Mouse (Mus musculus) forebrain, postnatal 0 days (tissue): ENCODE measurements around the gene Tmem177. TPM values are rescaled to one million over a fixed set of nuclear protein-coding genes. Genes with fewer than 3 reads are reported as not detected.

Experiments
- ATAC-seq: fragments of 200-750 bp; cut with Nextera tagmentation; 2 replicates; pipeline ENCODE4 v1.8.0; 2017; ENCODE audit warnings: mild to moderate bottlenecking, moderate library complexity
- DNase-seq: peaks from one replicate; pipeline ENCODE4 v3.0.0-alpha.2; 2015
- H3K27ac ChIP-seq: fragments of 300-500 bp; sonication (generic); 2 replicates; pipeline ENCODE4 v1.5.1; 2014; ENCODE audit warnings: low read depth, mild to moderate bottlenecking, antibody characterized with exemption, low read length, moderate library complexity, mixed read lengths
- H3K27me3 ChIP-seq: fragments of 300-500 bp; sonication (generic); 2 replicates; pipeline ENCODE4 v1.6.1; 2014; ENCODE audit warnings: mild to moderate bottlenecking, low read length, mixed read lengths; ENCODE audit not compliant: insufficient read depth
- H3K36me3 ChIP-seq: fragments of 300-500 bp; sonication (generic); 2 replicates; pipeline ENCODE4 v1.6.1; 2014; ENCODE audit warnings: mild to moderate bottlenecking, moderate library complexity; ENCODE audit not compliant: insufficient read depth
- H3K4me1 ChIP-seq: fragments of 300-500 bp; sonication (generic); 2 replicates; pipeline ENCODE4 v1.6.1; 2014; ENCODE audit warnings: antibody characterized with exemption; ENCODE audit not compliant: insufficient read depth
- H3K4me2 ChIP-seq: fragments of 300-500 bp; sonication (generic); 2 replicates; pipeline ENCODE4 v1.6.1; 2014; ENCODE audit warnings: low read depth, mild to moderate bottlenecking, moderate library complexity
- H3K4me3 ChIP-seq: fragments of 300-500 bp; sonication (generic); 2 replicates; pipeline ENCODE4 v1.5.1; 2014; ENCODE audit warnings: low read depth, low read length, mixed read lengths
- H3K9ac ChIP-seq: fragments of 300-500 bp; sonication (generic); 2 replicates; pipeline ENCODE4 v1.6.1; 2014; ENCODE audit warnings: mild to moderate bottlenecking
- H3K9me3 ChIP-seq: fragments of 300-500 bp; sonication (generic); 2 replicates; pipeline ENCODE4 v1.6.1; 2016; ENCODE audit warnings: low read length
- CTCF ChIP-seq: sonication (generic); IDR thresholded peaks from 2 replicates; pipeline ENCODE4 v1.5.1; 2016; ENCODE audit warnings: antibody characterized with exemption, control low read depth, low read depth
- WGBS: fragments of 180-500 bp; shearing (Covaris S2); extraction: QIAGEN DNeasy Blood & Tissue Kit; methylation state at CpG from one replicate; pipeline ENCODE4 v1.1.7; 2014; 5-methylcytosine and 5-hydroxymethylcytosine counted together
- polyA plus RNA-seq: library from polyadenylated mRNA; unstranded; fragments of >200 nt; fragmentation: Nextera tagmentation; extraction: Ambion mirVana; gene quantifications from 2 replicates; pipeline ENCODE4 v1.2.1, GENCODE M21; 2015
- total RNA-seq: library from RNA; depleted of rRNA; stranded (reverse); fragments of >200 nt; gene quantifications from 2 replicates; pipeline ENCODE4 v1.2.3, GENCODE M21; 2014

Tmem177 gene
- total and polyA plus RNA-seq, 2 experiments from 2014 or later, result 5.4 to 6.9 TPM

- no peak for ATAC-seq
- no peak for DNase-seq
- no peaks in the 10 kb centered on the region for H3K4me1 ChIP-seq
- H3K27ac ChIP-seq, result no peak overlapping the region
- H3K9me3 ChIP-seq, result no peaks in the 10 kb centered on the region
- no peak overlapping the region for H3K4me2 ChIP-seq
- no peaks in the 10 kb centered on the region for H3K36me3 ChIP-seq
- no peak overlapping the region for H3K4me3 ChIP-seq
- H3K27me3 ChIP-seq, result no peaks in the 10 kb centered on the region
- H3K9ac ChIP-seq, result no peak overlapping the region
- 32% methylated on average over 7 of the region's 7 CpGs for WGBS
- TF ChIP-seq CTCF, result no peak
Observed at GRCm38 (mm10) chr1:119936861-119937260, 23.9 kb upstream of the Tmem177 start.

DNA sequence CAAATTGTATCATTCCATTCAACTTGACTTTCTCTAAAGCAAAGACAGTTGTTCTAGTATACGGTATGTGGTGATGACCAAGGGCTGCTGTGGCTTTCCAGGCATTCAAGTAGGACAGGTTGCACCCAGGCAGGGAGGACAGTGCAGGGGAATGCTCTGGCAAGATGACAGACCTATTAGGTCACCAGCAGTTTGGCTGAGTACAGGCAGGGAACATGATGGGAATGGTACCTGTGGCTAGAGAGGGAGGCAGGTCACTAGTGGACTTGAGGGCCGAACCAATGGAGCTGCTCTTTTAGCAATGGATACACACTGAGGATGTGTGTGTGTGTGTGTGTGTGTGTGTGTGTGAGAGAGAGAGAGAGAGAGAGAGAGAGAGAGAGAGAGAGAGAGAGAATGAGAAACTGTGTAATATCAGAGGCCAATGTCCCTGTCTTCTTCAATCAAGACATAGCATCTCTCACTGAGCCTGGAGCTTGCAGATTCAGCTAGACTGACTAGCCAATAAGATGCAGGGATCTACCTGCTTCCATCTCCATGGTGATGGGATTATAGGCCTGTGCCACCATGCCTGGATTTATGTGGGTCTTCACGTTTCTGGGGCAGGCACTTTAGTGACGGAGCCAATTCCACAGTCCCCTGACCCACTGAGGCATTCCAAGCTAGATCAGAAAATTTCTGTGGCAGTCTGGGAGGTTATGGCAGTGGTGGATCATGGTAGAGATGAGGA, 18.6 kb upstream of the Tmem177 start:
- ATAC-seq, result peak; percentile 50; the same call in 1 of the 2 replicates
- TF ChIP-seq CTCF, result no peak

GRCm38 (mm10) chr1:119929715-119930114, 16.7 kb upstream of the Tmem177 start:
- Histone ChIP-seq H3K4me2 (no peak overlapping the region), H3K27me3 (no peaks in the 10 kb centered on the region), H3K4me1 (no peaks in the 10 kb centered on the region), H3K4me3 (no peak overlapping the region), H3K27ac (no peak overlapping the region), H3K36me3 (no peaks in the 10 kb centered on the region), H3K9me3 (no peaks in the 10 kb centered on the region), H3K9ac (no peak overlapping the region)
- WGBS, result 53% methylated on average over 1 of the region's 1 CpGs
- DNase-seq, result peak; percentile 83
- TF ChIP-seq CTCF, result peak; percentile 88
- ATAC-seq, result peak; percentile 66; the same call in 1 of the 2 replicates

More for the DNA sequence above, 18.6 kb upstream of the Tmem177 start:
- Histone ChIP-seq H3K4me1 (no peaks in the 10 kb centered on the region), H3K4me2 (no peak overlapping the region), H3K9ac (no peak overlapping the region), H3K27ac (no peak overlapping the region), H3K36me3 (no peaks in the 10 kb centered on the region), H3K4me3 (no peak overlapping the region), H3K27me3 (no peaks in the 10 kb centered on the region), H3K9me3 (no peaks in the 10 kb centered on the region)
- 71% methylated on average over 4 of the region's 4 CpGs for WGBS
- DNase-seq, result no peak

DNA sequence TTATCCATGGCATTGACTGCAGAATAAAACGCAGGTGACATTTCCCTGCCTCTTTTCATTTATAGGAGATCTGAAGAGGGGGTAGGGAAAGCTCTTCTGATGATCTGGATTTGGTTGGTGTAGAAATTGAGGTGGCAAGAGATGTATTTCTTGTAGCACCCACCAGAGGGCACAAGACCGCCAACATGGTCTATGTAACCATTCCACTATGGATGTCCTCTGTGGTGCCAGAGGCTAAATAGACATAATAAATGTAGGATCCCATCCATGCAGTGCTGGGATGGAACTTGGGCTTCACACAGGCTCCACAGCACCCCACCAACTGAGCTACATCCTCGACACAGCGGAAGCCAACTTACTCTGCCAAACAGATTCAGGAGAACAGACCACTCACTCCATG, 6.3 kb upstream of the Tmem177 start:
- H3K4me2 ChIP-seq, result no peak overlapping the region
- H3K4me1 ChIP-seq, result no peaks in the 10 kb centered on the region
- peak; percentile 51 for TF ChIP-seq CTCF
- DNase-seq (no peak), ATAC-seq (no peak)
- H3K27me3 ChIP-seq, result no peaks in the 10 kb centered on the region
- 57% methylated on average over 4 of the region's 4 CpGs for WGBS
- no peaks in the 10 kb centered on the region for H3K9me3 ChIP-seq
- H3K4me3 ChIP-seq, result no peak overlapping the region
- no peaks in the 10 kb centered on the region for H3K36me3 ChIP-seq
- no peak overlapping the region for H3K27ac ChIP-seq
- no peak overlapping the region for H3K9ac ChIP-seq

- Histone ChIP-seq H3K27me3 (no peaks in the 10 kb centered on the region), H3K36me3 (no peaks in the 10 kb centered on the region), H3K27ac (no peak overlapping the region), H3K4me2 (no peak overlapping the region), H3K4me1 (no peaks in the 10 kb centered on the region), H3K9me3 (no peaks in the 10 kb centered on the region), H3K4me3 (no peak overlapping the region), H3K9ac (no peak overlapping the region)
- 84% methylated on average over 5 of the region's 5 CpGs for WGBS
- TF ChIP-seq CTCF, result no peak
- DNase-seq (no peak), ATAC-seq (no peak)
Observed at GRCm38 (mm10) chr1:119916823-119917371, 3.9 kb upstream of the Tmem177 start.

DNA sequence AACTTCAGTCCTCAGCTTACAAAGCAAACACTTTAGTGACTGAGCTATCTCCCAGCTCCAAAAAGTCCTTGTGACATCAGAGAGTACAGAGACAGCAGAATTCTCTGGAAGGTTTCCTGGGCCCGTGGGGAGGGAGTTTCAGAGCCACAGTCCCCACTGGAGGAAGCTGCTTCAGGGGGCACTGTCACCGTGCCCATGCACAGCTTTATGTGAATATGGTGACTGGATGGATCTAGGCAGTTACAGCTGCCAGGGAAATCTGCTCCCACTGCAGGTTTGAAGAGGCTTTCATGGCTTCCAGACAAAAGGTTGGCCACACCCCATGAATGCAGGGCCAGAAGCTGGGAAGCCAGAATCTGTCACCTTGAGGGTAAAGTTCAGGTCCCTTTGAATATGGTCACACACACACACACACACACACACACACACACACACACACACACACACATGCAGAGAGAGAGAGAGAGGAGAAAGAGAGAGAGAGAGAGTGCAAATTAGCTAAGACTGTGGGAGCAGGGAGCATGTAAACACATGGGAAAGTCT, 5.7 kb downstream of the Tmem177 start:
- Histone ChIP-seq H3K9me3 (no peaks in the 10 kb centered on the region), H3K27me3 (no peaks in the 10 kb centered on the region), H3K4me3 (no peak overlapping the region), H3K4me2 (no peak overlapping the region), H3K4me1 (peaks cover 12% of the 10 kb centered on the region), H3K36me3 (no peaks in the 10 kb centered on the region; the same call in 1 of the 2 replicates), H3K27ac (no peak overlapping the region), H3K9ac (no peak overlapping the region)
- no peak for TF ChIP-seq CTCF
- peak; percentile 27 for ATAC-seq
- 39% methylated on average over 2 of the region's 2 CpGs for WGBS
- DNase-seq, result no peak

GRCm38 (mm10) chr1:119903231-119903620, 9.8 kb downstream of the Tmem177 start:
- H3K4me3 ChIP-seq, result no peak overlapping the region
- H3K4me2 ChIP-seq, result no peak overlapping the region
- H3K27ac ChIP-seq, result peak overlapping the region; percentile 66
- H3K9ac ChIP-seq, result no peak overlapping the region
- no peak for TF ChIP-seq CTCF
- no peaks in the 10 kb centered on the region for H3K36me3 ChIP-seq
- WGBS, result 57% methylated on average over 6 of the region's 6 CpGs
- ATAC-seq (no peak), DNase-seq (no peak)
- no peaks in the 10 kb centered on the region for H3K9me3 ChIP-seq
- no peaks in the 10 kb centered on the region for H3K27me3 ChIP-seq
- peaks cover 21% of the 10 kb centered on the region for H3K4me1 ChIP-seq
